Mouse (Mus musculus) heart, postnatal 36 days (tissue): ENCODE data around the gene Cers6. TPM values are rescaled to one million over a fixed set of nuclear protein-coding genes. Genes with fewer than 3 reads are reported as not detected.

Experiments
- DNase-seq, 2 experiments: peaks; one replicate each; pipeline ENCODE4 v3.0.0; 2021 to 2022
- intact Hi-C: fragments of 180-260 bp; cut with DNase I; formaldehyde crosslinking; loops from one replicate; pipeline ENCODE4 v1.15.1; 2025
- total RNA-seq, 2 experiments: library from RNA; stranded (reverse); gene quantifications; 2 replicates each; pipeline ENCODE4 v1.2.3; 2021

Cers6 gene
- total RNA-seq = 10 to 100 TPM in 1 of 2 experiments, 1 to 10 TPM in 1; 9.1 to 12.0 TPM

GRCm38 (mm10) chr2:68860904-68861685 lies at the start of gene Cers6:
Cers6 (plus strand) TSS chr2:68861441.
- peak; percentile 97 to 98 for DNase-seq
- intact Hi-C loops = loop anchor here (1.0 to 10.0 kb wide), 4 partner anchors 77 to 396 kb away; no protein-coding TSS in a partner anchor

- DNase-seq = no peak
- intact Hi-C loops = no loop called here
Measured at GRCm38 (mm10) chr2:68814409-68814808, 46.8 kb upstream of the Cers6 start.

GRCm38 (mm10) chr2:68819040-68819439 lies 42.2 kb upstream of the Cers6 start:
- intact Hi-C loops = no loop called here

GRCm38 (mm10) chr2:68822152-68822887 lies 38.9 kb upstream of the Cers6 start:
- intact Hi-C loops = no loop called here
- no peak for DNase-seq

More at GRCm38 (mm10) chr2:68819040-68819439, 42.2 kb upstream of the Cers6 start:
- DNase-seq = no peak

- DNase-seq = peak in 1 of 2 experiments; percentile 7
- intact Hi-C loops = no loop called here
Measured at GRCm38 (mm10) chr2:68825326-68826020, 35.8 kb upstream of the Cers6 start.

GRCm38 (mm10) chr2:68843330-68843729 lies 17.9 kb upstream of the Cers6 start:
- intact Hi-C loops = no loop called here
- DNase-seq = no peak

- DNase-seq = no peak
- intact Hi-C loops = no loop called here
Measured at GRCm38 (mm10) chr2:68844530-68844929, 16.7 kb upstream of the Cers6 start.

- intact Hi-C loops = no loop called here
- no peak for DNase-seq
Measured at GRCm38 (mm10) chr2:68845002-68845740, 16.1 kb upstream of the Cers6 start.

GRCm38 (mm10) chr2:68860391-68860790 lies 850 bp upstream of the Cers6 start:
- DNase-seq = no peak
- intact Hi-C loops = loop anchor here (5.0 to 10.0 kb wide), 3 partner anchors 87 to 396 kb away; no protein-coding TSS in a partner anchor

- intact Hi-C loops = loop anchor here (1.0 to 10.0 kb wide), 4 partner anchors 78 to 397 kb away; no protein-coding TSS in a partner anchor
- peak; percentile 52 to 64 for DNase-seq
Measured at GRCm38 (mm10) chr2:68861721-68862463, 651 bp downstream of the Cers6 start.

- DNase-seq = no peak
- intact Hi-C loops = loop anchor here (5.0 to 10.0 kb wide), 3 partner anchors 85 to 398 kb away; no protein-coding TSS in a partner anchor
Measured at GRCm38 (mm10) chr2:68862464-68863266, 1.4 kb downstream of the Cers6 start.

- DNase-seq = no peak
- intact Hi-C loops = loop anchor here (5.0 to 10.0 kb wide), 3 partner anchors 84 to 399 kb away; no protein-coding TSS in a partner anchor
Measured at GRCm38 (mm10) chr2:68863561-68863960, 2.3 kb downstream of the Cers6 start.

GRCm38 (mm10) chr2:68864366-68864765 lies 3.1 kb downstream of the Cers6 start:
- intact Hi-C loops = loop anchor here (5.0 to 10.0 kb wide), 3 partner anchors 83 to 400 kb away; no protein-coding TSS in a partner anchor
- DNase-seq = no peak

- DNase-seq = no peak
- intact Hi-C loops = loop anchor here (10.0 kb wide), 1 partner anchor 402 kb away; no protein-coding TSS in a partner anchor
Measured at GRCm38 (mm10) chr2:68867148-68867547, 5.9 kb downstream of the Cers6 start.

- intact Hi-C loops = no loop called here
- DNase-seq = no peak
Measured at GRCm38 (mm10) chr2:68870999-68871780, 9.9 kb downstream of the Cers6 start.

- no peak for DNase-seq
- intact Hi-C loops = no loop called here
Measured at GRCm38 (mm10) chr2:68873086-68873485, 11.8 kb downstream of the Cers6 start.

GRCm38 (mm10) chr2:68873653-68874441 lies 12.6 kb downstream of the Cers6 start:
- intact Hi-C loops = no loop called here

More at GRCm38 (mm10) chr2:68873653-68874441, 12.6 kb downstream of the Cers6 start:
- no peak for DNase-seq
